21 mouse cellular contexts compared by ENCODE assay signal in the genomic region with DNA sequence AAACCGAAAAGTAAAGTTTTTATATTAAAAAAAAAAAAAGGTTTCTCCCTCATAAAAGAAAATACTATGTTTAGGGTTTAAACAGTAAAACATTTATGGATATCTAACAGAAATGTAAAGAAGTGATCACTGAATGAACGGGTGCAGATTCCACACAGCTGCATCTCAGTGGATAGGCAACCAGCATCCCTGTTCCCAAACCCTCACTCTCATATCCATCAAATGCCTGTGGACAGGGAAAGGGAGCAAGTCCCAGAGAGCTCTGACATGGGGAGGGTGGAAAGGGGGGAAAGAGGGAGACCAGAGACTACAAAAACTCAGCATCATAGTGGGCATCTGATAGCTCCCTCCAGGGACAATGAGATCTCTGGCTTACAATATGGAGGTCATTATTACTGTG. TPM values are rescaled to one million over a fixed set of nuclear protein-coding genes. Genes with fewer than 3 reads are reported as not detected.
DNase-seq lines count a peak whose midpoint lies in the region; ATAC-seq and TF ChIP-seq lines count a peak whose summit lies in the region.
"Had no signal": no experiment of that assay in that cellular context is flagged by ENCODE, and none has a peak within 500 bp of the region (broad histone marks: within the 10 kb centered on the region; RNA-seq: fewer than 3 reads in every experiment).

No protein-coding gene starts in this region.

- DNase-seq in heart, adult 11 months: peak; percentile 52
- DNase-seq in left cerebral cortex, postnatal 36 days (ENCODE audit: low spot score in 2 of 2): peak; percentile 4 to 8
- DNase-seq in left cerebral cortex, postnatal 4 days: no peak
- DNase-seq in thymus, postnatal 14 days: no peak
- DNase-seq: adrenal gland, adult 2 months; adrenal gland, postnatal 10 days; adrenal gland, postnatal 25 days; cerebellum, adult 11 months; cerebellum, adult 18-20 months; cerebellum, adult 8-10 months; cerebellum, adult 9-11 months; cerebellum, postnatal 14 days; cerebellum, postnatal 36 days had no signal

- 81% methylated on average over 2 of the region's 2 CpGs for WGBS in heart, embryonic 11.5 days (ENCODE audit: insufficient replicate concordance)

- no peak overlapping the region for H3K9ac ChIP-seq in heart, embryonic 11.5 days (ENCODE audit: low read depth, low read length)
- H3K9ac ChIP-seq: embryonic facial prominence, embryonic 12.5 days; forebrain, embryonic 12.5 days had no signal

- no peak overlapping the region for H3K27ac ChIP-seq in heart, embryonic 11.5 days (ENCODE audit: low read depth, low read length)
- 0 out of 2 replicates have a peak overlapping the region, but pooled peaks have one; percentile 73 for H3K27ac ChIP-seq in cortical plate, adult 2 months (ENCODE audit: insufficient read depth, low read length)
- H3K27ac ChIP-seq: embryonic facial prominence, embryonic 10.5 days; embryonic facial prominence, embryonic 12.5 days; forebrain, embryonic 12.5 days had no signal

- no peaks in the 10 kb centered on the region for H3K36me3 ChIP-seq in heart, embryonic 11.5 days (ENCODE audit: control insufficient read depth, insufficient read depth, low read length)
- H3K36me3 ChIP-seq: embryonic facial prominence, embryonic 12.5 days; forebrain, embryonic 12.5 days had no signal

- H3K27me3 ChIP-seq in heart, embryonic 11.5 days (ENCODE audit: control insufficient read depth, insufficient read depth, low read length): no peaks in the 10 kb centered on the region
- H3K27me3 ChIP-seq: embryonic facial prominence, embryonic 12.5 days; forebrain, embryonic 12.5 days had no signal

- TF ChIP-seq POLR2A in cortical plate, adult 2 months (IDR thresholded peaks at IDR 0.05; ENCODE audit: extremely low read depth, insufficient read depth, low read length): no peak

- no peak overlapping the region for H3K4me3 ChIP-seq in heart, embryonic 11.5 days (ENCODE audit: low read depth, low read length)
- no peak overlapping the region for H3K4me3 ChIP-seq in cortical plate, adult 2 months (ENCODE audit: insufficient read depth, low read length)
- H3K4me3 ChIP-seq: embryonic facial prominence, embryonic 10.5 days; embryonic facial prominence, embryonic 12.5 days; forebrain, embryonic 12.5 days had no signal

- no peak overlapping the region for H3K4me2 ChIP-seq in heart, embryonic 11.5 days
- H3K4me2 ChIP-seq: embryonic facial prominence, embryonic 12.5 days; forebrain, embryonic 12.5 days had no signal

- intact Hi-C loops in left cerebral cortex, postnatal 36 days (cut with DNase I): no loop called here
- intact Hi-C loops in left cerebral cortex, postnatal 4 days (cut with DNase I): no loop called here

- no peak for ATAC-seq in heart, embryonic 11.5 days (replicated peaks; ENCODE audit: insufficient number of reproducible peaks, low FRiP score, low TSS enrichment)
- ATAC-seq: forebrain, embryonic 14.5 days; forebrain, embryonic 16.5 days had no signal

- no peak for TF ChIP-seq CTCF in cortical plate, adult 2 months (IDR thresholded peaks at IDR 0.05; ENCODE audit: extremely low read depth, insufficient read depth, low read length)

- H3K9me3 ChIP-seq in heart, embryonic 11.5 days (replicated peaks; ENCODE audit: control insufficient read depth, low read length): no peaks in the 10 kb centered on the region
- H3K9me3 ChIP-seq: embryonic facial prominence, embryonic 10.5 days; embryonic facial prominence, embryonic 12.5 days; forebrain, embryonic 12.5 days had no signal

- H3K4me1 ChIP-seq in heart, embryonic 11.5 days (ENCODE audit: control insufficient read depth, insufficient read depth, low read length): no peaks in the 10 kb centered on the region
- H3K4me1 ChIP-seq in cortical plate, adult 2 months (ENCODE audit: control insufficient read depth, insufficient read depth, low read length): peaks cover 6% of the 10 kb centered on the region
- H3K4me1 ChIP-seq: forebrain, embryonic 12.5 days had no signal

RNA-seq across cellular contexts. Expression of a gene that starts 21.6 kb away (rescaled TPM):
- 0.37 and 0.90 TPM in 2 replicates for polyA plus RNA-seq in heart, embryonic 11.5 days (2014; fragmentation: Nextera tagmentation; extraction: Ambion mirVana)
- 10 to 100 TPM; 80.9 to 89.2 TPM for total RNA-seq in left cerebral cortex, postnatal 36 days (2021)
- total RNA-seq in left cerebral cortex, postnatal 4 days (2021): 100 to 1,000 TPM; 265 to 341 TPM
- polyA plus RNA-seq in cortical plate, adult 2 months (2012; rRNA removed): 34.5 and 35.4 TPM in 2 replicates
- total RNA-seq: MEL had no signal

Comparison
In these comparisons a context has a peak if more than half of its experiments do, and no peak if none do; other contexts are left out.
1. DNase-seq: peak in heart, adult 11 months (single experiment) and left cerebral cortex, postnatal 36 days (2 of 2); none in left cerebral cortex, postnatal 4 days (single experiment) and thymus, postnatal 14 days (single experiment).